Mouse (Mus musculus) spleen, postnatal 0 days (tissue): Measurements from ENCODE around the gene Calml3. TPM values are rescaled to one million over a fixed set of nuclear protein-coding genes. Genes with fewer than 3 reads are reported as not detected.

Experiments
- polyA plus RNA-seq: library from polyadenylated mRNA; unstranded; fragments of >200 nt; fragmentation: Nextera tagmentation; extraction: Ambion mirVana; gene quantifications from 2 replicates; pipeline ENCODE4 v1.2.1, GENCODE M21; 2015

Calml3 gene
- polyA plus RNA-seq: not detected in 2 replicates

DNA sequence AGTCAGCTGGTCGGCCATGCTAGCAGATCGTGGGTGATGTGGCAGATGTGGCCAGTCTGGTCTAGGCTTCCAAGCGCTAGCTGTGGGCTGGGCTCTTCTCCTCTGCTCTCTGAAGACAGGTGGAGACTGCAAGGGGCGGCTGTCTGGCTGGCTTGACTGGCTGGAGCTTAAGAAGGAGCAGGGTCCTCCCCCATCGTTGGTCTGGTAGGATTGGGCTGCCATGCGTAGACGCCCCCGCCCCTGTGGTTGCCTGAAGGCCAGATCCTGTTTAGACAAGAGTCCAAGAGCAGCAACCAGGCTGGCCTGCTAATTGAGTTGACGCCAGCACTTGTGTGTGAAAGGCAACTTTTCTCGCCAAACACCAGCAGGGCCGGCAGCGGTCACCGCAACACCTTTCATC lies at the start of gene Calml3:
Gene Calml3, minus strand, starts transcription at position 131 of the 400 bp plus-strand sequence.

DNA sequence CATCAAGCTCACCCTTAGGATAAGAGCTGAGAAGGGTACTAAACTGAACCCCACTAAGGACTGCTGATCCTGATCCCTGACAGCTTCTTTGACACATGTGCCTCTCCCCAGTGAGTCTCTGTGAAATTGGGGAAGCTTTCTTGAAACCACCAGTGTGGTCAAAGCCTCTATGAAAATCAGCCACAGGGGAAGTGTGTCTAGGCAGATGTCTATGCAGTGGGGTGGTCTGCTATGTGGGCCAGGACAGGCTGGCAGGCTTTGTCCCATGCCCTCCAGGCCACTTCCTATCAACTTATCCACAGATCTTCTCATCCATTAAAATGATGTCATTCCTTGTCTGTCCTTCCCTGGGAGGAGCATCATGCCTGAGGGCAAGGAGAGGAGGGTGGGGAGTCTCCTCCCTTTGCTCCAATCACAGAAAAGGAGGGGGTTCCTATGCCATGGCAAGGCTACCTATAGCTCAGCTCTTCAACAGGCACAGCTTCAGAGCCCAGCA lies 33.2 kb upstream of the Calml3 start, which contains the start of gene Calm4:
Gene Calm4, plus strand, starts transcription at position 446 of the 496 bp plus-strand sequence.

Other genes with a start within 250 kb of the Calml3 start
- 5.0 and 5.5 TPM in 2 replicates for gene Fam208b, start 193.2 kb downstream of the Calml3 start, polyA plus RNA-seq
- gene Asb13, start 170.3 kb downstream of the Calml3 start, polyA plus RNA-seq: 2.3 TPM in 2 replicates
- 0.28 TPM in 1 of 2 replicates, not detected in the other for gene Calm4, start 33.4 kb upstream of the Calml3 start, polyA plus RNA-seq
- not detected in 2 replicates for gene Calm5, start 49.9 kb upstream of the Calml3 start, polyA plus RNA-seq
- gene Net1, start 113.9 kb upstream of the Calml3 start, polyA plus RNA-seq: 54.9 and 61.7 TPM in 2 replicates
- gene Tubal3, start 114.0 kb upstream of the Calml3 start, polyA plus RNA-seq: not detected in 2 replicates
- not detected in 2 replicates for gene Ucn3, start 141.0 kb upstream of the Calml3 start, polyA plus RNA-seq
- 1.4 and 1.6 TPM in 2 replicates for gene Akr1c14, start 244.7 kb upstream of the Calml3 start, polyA plus RNA-seq